Mouse (Mus musculus) intestine, embryonic 14.5 days (tissue): ENCODE results near the gene Cox10. TPM values are rescaled to one million over a fixed set of nuclear protein-coding genes. Genes with fewer than 3 reads are reported as not detected.

Source experiments
- ATAC-seq: fragments of 200-750 bp; cut with Nextera tagmentation; replicated peaks from 2 replicates; pipeline ENCODE4 v1.8.0; 2017; ENCODE audit warnings: low read depth, moderate number of reproducible peaks, moderate TSS enrichment, moderate library complexity; ENCODE audit not compliant: low FRiP score, low TSS enrichment
- DNase-seq: peaks from one replicate; pipeline ENCODE4 v3.0.0-alpha.2; 2018; ENCODE audit warnings: low spot score
- H3K27ac ChIP-seq: fragments of 300-500 bp; sonication (generic); 2 replicates; pipeline ENCODE4 v1.5.1; 2014; ENCODE audit warnings: low read depth, mild to moderate bottlenecking, control low read depth
- H3K27me3 ChIP-seq: fragments of 300-500 bp; sonication (generic); replicated peaks from 2 replicates; pipeline ENCODE4 v1.6.1; 2014; ENCODE audit warnings: low read length, control low read depth; ENCODE audit not compliant: control insufficient read depth, insufficient read depth
- H3K36me3 ChIP-seq: fragments of 300-500 bp; sonication (generic); 2 replicates; pipeline ENCODE4 v1.6.1; 2014; ENCODE audit warnings: low read length, control low read depth; ENCODE audit not compliant: control insufficient read depth, insufficient read depth
- H3K4me1 ChIP-seq: fragments of 300-500 bp; sonication (generic); replicated peaks from 2 replicates; pipeline ENCODE4 v1.6.1; 2014; ENCODE audit warnings: low read length, control low read depth, mixed read lengths; ENCODE audit not compliant: control insufficient read depth, insufficient read depth
- H3K4me2 ChIP-seq: fragments of 300-500 bp; sonication (generic); 2 replicates; pipeline ENCODE4 v1.6.1; 2014; ENCODE audit warnings: low read length
- H3K4me3 ChIP-seq: fragments of 300-500 bp; sonication (generic); 2 replicates; pipeline ENCODE4 v1.5.1; 2014; ENCODE audit warnings: low read depth, low read length, control low read depth, mixed read lengths
- H3K9ac ChIP-seq: fragments of 300-500 bp; sonication (generic); 2 replicates; pipeline ENCODE4 v1.6.1; 2014; ENCODE audit warnings: mild to moderate bottlenecking, low read length
- H3K9me3 ChIP-seq: fragments of 300-500 bp; sonication (generic); 2 replicates; pipeline ENCODE4 v1.6.1; 2016; ENCODE audit warnings: low read length, control low read depth; ENCODE audit not compliant: control insufficient read depth
- WGBS: fragments of 180-500 bp; shearing (Covaris S2); extraction: QIAGEN DNeasy Blood & Tissue Kit; methylation state at CpG from one replicate; pipeline ENCODE4 v1.1.7; 2014; 5-methylcytosine and 5-hydroxymethylcytosine counted together
- polyA plus RNA-seq: library from polyadenylated mRNA; unstranded; fragments of >200 nt; fragmentation: Nextera tagmentation; extraction: Ambion mirVana; gene quantifications from 2 replicates; pipeline ENCODE4 v1.2.1, GENCODE M21; 2014

Gene Cox10
- polyA plus RNA-seq, 1 experiment from 2014 or later, result 33.0 TPM

DNA sequence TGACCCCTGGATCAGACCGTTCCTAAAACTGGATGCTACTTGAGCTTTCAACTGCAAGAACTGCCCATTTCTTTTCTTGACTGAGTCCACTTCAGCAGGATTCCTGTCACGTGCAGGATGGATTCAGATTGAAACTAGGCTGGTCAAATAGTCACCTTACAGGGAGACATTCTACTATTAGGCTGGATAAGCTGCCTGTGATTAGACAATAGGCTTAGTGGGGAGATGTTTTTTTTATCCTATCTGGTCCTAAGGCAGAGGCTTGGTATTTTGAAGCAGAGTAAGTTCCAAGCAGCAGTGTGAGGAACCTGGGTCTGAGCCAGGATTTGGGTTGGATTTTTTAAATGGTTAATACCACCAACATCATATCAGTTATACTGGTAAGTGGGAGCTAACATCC, 125.4 kb downstream of the Cox10 start:
- DNase-seq, result no peak
- Histone ChIP-seq H3K9me3 (no peaks in the 10 kb centered on the region), H3K9ac (no peak overlapping the region), H3K4me3 (no peak overlapping the region), H3K27ac (no peak overlapping the region), H3K4me2 (no peak overlapping the region), H3K27me3 (0 out of 2 replicates have a peak, but pooled peaks cover 13% of the 10 kb centered on the region), H3K4me1 (peaks cover 10% of the 10 kb centered on the region), H3K36me3 (no peaks in the 10 kb centered on the region)
- 79% methylated on average over 2 of the region's 2 CpGs for WGBS
- no peak for ATAC-seq

GRCm38 (mm10) chr11:63952743-63953191, 126.5 kb downstream of the Cox10 start:
- DNase-seq (no peak), ATAC-seq (no peak)
- peak overlapping the region; percentile 41; the same call in 1 of the 2 replicates for H3K4me2 ChIP-seq
- H3K27ac ChIP-seq, result no peak overlapping the region
- H3K4me3 ChIP-seq, result no peak overlapping the region
- 0 out of 2 replicates have a peak, but pooled peaks cover 20% of the 10 kb centered on the region for H3K27me3 ChIP-seq
- no peak overlapping the region for H3K9ac ChIP-seq
- WGBS, result 40% methylated on average over 4 of the region's 4 CpGs
- no peaks in the 10 kb centered on the region for H3K9me3 ChIP-seq
- H3K36me3 ChIP-seq, result no peaks in the 10 kb centered on the region
- H3K4me1 ChIP-seq, result peaks cover 10% of the 10 kb centered on the region

DNA sequence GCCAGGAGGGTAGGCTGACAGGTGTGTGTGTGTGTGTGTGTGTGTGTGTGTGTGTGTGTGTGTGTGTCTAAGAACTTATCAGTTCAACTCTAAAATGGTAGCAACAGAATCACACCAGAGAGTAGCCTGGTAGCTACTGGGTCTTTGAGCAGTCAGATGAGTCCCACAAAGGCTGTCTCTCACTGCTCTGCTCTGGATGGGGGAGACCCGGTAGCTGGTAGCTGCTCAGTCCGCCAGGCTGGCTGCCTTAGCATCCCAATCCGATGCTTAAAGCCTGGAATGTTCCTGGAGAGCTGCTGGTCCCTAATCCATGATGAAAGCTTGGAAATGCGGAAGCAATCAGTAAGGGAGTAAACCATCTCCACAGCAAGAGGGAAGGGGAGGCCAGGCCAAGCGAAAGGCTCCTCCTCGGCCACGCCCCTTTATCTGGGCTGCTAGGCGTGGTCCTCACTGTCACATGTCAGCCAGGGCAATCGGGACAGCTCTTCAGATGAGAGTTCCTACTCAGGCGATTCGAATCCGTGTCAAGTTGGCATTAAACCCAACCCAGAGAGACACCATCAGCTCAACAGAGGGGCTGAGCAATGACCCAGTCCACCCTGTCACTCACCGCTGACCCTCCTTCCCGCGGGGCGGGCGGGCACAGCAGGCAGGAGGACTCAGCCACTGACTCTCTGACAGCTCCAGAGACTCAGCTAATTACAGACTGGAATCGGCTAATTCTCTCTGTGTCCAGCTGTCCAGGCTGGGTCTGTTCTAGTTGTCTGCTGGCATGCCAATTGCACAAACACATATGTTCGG, 127.2 kb downstream of the Cox10 start:
- DNase-seq, result peak; percentile 74
- peak; percentile 79 for ATAC-seq
- no peaks in the 10 kb centered on the region for H3K36me3 ChIP-seq
- no peak overlapping the region for H3K27ac ChIP-seq
- WGBS, result 6% methylated on average over 19 of the region's 19 CpGs
- H3K27me3 ChIP-seq, result 0 out of 2 replicates have a peak, but pooled peaks cover 20% of the 10 kb centered on the region
- peak overlapping the region; percentile 41 for H3K4me2 ChIP-seq
- H3K4me1 ChIP-seq, result peaks cover 10% of the 10 kb centered on the region
- H3K9ac ChIP-seq, result no peak overlapping the region
- H3K9me3 ChIP-seq, result no peaks in the 10 kb centered on the region
- H3K4me3 ChIP-seq, result peak overlapping the region; percentile 7; the same call in 1 of the 2 replicates

GRCm38 (mm10) chr11:63948371-63948770, 130.9 kb downstream of the Cox10 start:
- DNase-seq, result no peak
- Histone ChIP-seq H3K4me3 (no peak overlapping the region), H3K9me3 (no peaks in the 10 kb centered on the region), H3K4me2 (no peak overlapping the region), H3K9ac (no peak overlapping the region), H3K36me3 (no peaks in the 10 kb centered on the region), H3K27ac (no peak overlapping the region), H3K4me1 (peaks cover 10% of the 10 kb centered on the region), H3K27me3 (0 out of 2 replicates have a peak, but pooled peaks cover 19% of the 10 kb centered on the region)
- 84% methylated on average over 11 of the region's 11 CpGs for WGBS
- no peak for ATAC-seq

DNA sequence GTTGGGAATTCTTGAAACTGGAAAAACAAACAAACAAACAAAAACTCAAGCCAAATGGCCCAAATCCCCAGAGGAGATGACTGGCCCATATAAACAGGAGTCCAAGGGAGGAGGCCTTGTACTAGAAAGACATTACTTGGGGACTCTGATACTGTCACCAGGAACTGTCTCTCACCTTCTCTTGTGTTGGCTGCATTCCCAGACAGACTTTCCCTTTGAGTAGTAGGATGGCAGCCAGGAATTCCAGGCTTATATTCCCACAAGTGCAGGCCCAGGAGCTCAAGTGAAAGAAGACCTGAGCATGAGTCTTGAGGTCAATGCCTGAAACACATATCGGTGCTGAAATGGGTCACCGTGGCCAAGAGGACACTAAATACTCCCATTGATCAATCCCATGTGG, 132.2 kb downstream of the Cox10 start:
- Histone ChIP-seq H3K27me3 (0 out of 2 replicates have a peak, but pooled peaks cover 17% of the 10 kb centered on the region), H3K4me1 (peaks cover under 1% of the 10 kb centered on the region; the same call in 1 of the 2 replicates), H3K9me3 (no peaks in the 10 kb centered on the region), H3K4me2 (no peak overlapping the region), H3K4me3 (no peak overlapping the region), H3K27ac (no peak overlapping the region), H3K9ac (no peak overlapping the region), H3K36me3 (no peaks in the 10 kb centered on the region)
- no peak for ATAC-seq
- WGBS, result 93% methylated on average over 2 of the region's 2 CpGs
- DNase-seq, result no peak

DNA sequence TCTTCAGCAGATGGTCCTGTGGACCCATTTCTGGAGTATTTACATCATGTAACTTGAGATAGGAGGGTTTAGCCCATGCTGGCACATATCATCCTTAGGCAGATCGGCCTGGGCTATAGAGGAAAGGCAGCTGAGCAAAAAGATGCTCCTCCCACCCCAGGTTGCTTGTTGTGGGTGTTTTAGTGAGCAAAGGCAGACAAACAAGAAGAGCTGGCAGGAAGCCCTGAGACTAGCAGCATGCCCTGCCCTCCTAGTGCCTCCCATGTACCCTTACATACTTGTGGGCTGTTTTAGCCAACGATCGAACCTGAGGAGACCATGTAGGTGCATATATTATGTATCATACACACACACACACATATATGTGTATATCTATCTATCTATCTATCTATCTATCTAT, 135.3 kb downstream of the Cox10 start:
- ATAC-seq (no peak), DNase-seq (no peak)
- Histone ChIP-seq H3K4me1 (no peaks in the 10 kb centered on the region), H3K36me3 (no peaks in the 10 kb centered on the region), H3K9ac (no peak overlapping the region), H3K27ac (no peak overlapping the region), H3K9me3 (no peaks in the 10 kb centered on the region), H3K27me3 (0 out of 2 replicates have a peak, but pooled peaks cover 7% of the 10 kb centered on the region), H3K4me2 (no peak overlapping the region), H3K4me3 (no peak overlapping the region)
- 83% methylated on average over 3 of the region's 3 CpGs for WGBS

- Histone ChIP-seq H3K9me3 (no peaks in the 10 kb centered on the region), H3K27me3 (0 out of 2 replicates have a peak, but pooled peaks cover 5% of the 10 kb centered on the region), H3K4me3 (no peak overlapping the region), H3K4me2 (no peak overlapping the region), H3K27ac (no peak overlapping the region), H3K9ac (no peak overlapping the region), H3K4me1 (no peaks in the 10 kb centered on the region), H3K36me3 (no peaks in the 10 kb centered on the region)
- ATAC-seq (no peak), DNase-seq (no peak)
- WGBS, result 95% methylated on average over 13 of the region's 13 CpGs
Measured at GRCm38 (mm10) chr11:63943268-63943890, 135.9 kb downstream of the Cox10 start.

DNA sequence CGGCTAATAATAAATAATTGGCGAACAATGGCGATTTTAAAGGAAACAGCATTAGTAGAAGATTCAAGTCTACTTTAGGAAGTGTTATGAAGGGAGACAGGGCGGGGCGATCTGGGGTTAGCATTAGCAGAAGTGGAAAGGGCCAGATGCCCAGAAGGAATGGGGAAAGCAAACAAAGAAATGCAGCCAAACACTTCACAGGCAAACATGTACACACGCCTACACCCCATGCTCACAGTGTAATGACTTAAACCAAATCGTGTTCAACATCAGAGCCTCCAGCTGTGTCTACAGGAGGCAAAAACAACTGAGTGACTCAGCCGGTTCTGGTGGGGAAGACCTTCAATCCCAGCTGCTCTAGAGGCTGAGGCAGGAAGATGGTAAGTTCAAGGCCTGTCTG, 137.1 kb downstream of the Cox10 start:
- H3K4me1 ChIP-seq, result no peaks in the 10 kb centered on the region
- H3K9ac ChIP-seq, result no peak overlapping the region
- 0 out of 2 replicates have a peak, but pooled peaks cover 2% of the 10 kb centered on the region for H3K27me3 ChIP-seq
- H3K4me3 ChIP-seq, result no peak overlapping the region
- no peak overlapping the region for H3K4me2 ChIP-seq
- WGBS, result 78% methylated on average over 8 of the region's 8 CpGs
- no peak for DNase-seq
- ATAC-seq, result no peak
- no peaks in the 10 kb centered on the region for H3K9me3 ChIP-seq
- H3K36me3 ChIP-seq, result no peaks in the 10 kb centered on the region
- no peak overlapping the region for H3K27ac ChIP-seq
